Mouse (Mus musculus) heart, adult 8-10 months (tissue): ENCODE measurements around the gene Tlr4. TPM values are rescaled to one million over a fixed set of nuclear protein-coding genes. Genes with fewer than 3 reads are reported as not detected.

Source experiments
- DNase-seq: peaks from one replicate; pipeline ENCODE4 v3.0.0; 2022; ENCODE audit warnings: low spot score
- total RNA-seq, 4 experiments: library from RNA; stranded (reverse); gene quantifications; 2 replicates each; pipeline ENCODE4 v1.2.4; 2022

Tlr4 gene
- total RNA-seq, 4 experiments from 2014 or later, result 15.3 to 30.1 (median 20.8) TPM

DNA sequence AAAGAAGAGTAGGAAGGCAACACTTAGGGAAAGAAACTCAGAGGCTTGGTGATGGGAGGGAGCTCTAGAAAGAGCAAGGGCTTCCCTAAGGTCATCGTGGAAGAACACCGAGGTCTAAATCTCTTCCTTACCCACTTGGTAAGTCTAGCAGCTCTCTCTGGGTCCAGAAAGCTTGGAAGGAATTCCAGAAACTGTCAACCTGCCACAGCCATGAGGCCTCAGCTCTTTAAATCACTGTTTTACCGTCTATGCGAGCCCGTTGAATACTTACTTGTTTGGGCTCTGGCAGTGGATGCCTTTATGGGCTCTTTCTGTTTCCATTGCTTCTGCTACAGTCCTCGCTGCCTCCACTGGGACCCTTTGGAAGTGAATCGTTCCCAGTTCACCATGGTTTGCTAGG, 67.6 kb downstream of the Tlr4 start:
- DNase-seq, result no peak

DNA sequence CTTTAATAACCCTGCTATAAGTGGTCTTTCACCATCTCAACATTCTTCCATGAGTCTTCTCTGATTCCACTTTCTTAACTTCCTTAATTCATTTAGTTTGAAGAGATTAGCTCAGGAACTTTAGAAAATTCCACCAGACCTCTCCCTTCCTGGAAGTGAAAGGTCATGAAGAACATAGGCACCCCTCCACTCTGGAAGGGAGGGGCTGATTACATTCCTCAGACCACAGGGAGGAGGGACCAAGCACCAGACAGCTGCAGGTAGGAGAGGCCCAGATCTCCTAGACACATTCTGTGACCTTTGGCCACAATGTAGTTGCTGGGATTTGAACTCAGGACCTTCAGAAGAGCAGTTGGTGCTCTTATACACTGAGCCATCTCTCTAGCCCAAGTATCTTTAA, 72.7 kb downstream of the Tlr4 start:
- DNase-seq, result no peak

DNA sequence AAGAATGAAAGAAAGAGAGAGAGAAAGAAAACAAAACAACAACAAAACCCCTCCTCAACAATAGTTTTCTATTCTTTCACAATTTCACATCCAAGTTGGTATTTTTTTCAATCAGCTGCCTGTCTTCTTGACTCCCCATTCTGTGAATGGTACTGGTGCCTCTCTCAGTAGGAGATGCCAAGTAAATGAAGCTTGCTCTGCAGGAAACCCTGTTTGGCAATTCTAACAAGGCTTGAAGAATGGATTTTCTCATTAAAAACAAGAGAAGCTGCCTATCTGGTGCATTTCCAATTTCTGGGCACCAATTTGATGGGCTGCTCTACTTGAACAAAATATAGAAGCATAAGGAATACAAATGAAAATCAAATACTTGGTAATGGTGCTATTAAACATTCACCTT, 74.1 kb downstream of the Tlr4 start:
- no peak for DNase-seq

DNA sequence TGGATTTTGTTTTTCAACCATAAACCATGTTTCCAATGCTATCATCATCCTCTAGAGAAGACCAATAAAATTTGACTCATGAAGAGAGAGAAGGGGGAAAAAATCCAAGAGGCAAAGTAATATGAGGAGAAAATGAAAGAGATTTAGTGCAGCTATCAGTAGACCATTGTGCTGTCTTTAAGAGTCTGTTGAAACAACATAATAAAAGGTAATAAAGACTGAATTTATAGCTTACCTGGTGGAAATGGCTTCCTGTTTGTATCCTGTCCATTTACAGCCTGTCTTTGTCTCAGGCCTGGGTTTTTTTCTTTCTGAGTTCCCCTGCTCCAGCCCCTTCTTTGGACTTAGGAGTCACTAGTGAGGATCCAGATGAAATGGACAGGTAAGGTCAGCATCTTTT, 81.0 kb downstream of the Tlr4 start:
- DNase-seq, result no peak

GRCm38 (mm10) chr4:66919630-66920372, 92.4 kb downstream of the Tlr4 start:
- no peak for DNase-seq

GRCm38 (mm10) chr4:66923616-66924276, 96.4 kb downstream of the Tlr4 start:
- no peak for DNase-seq

- no peak for DNase-seq
These were observed 98.7 kb downstream of the Tlr4 start for GRCm38 (mm10) chr4:66926066-66926465.

GRCm38 (mm10) chr4:66927537-66928088, 100.2 kb downstream of the Tlr4 start:
- DNase-seq, result no peak

DNA sequence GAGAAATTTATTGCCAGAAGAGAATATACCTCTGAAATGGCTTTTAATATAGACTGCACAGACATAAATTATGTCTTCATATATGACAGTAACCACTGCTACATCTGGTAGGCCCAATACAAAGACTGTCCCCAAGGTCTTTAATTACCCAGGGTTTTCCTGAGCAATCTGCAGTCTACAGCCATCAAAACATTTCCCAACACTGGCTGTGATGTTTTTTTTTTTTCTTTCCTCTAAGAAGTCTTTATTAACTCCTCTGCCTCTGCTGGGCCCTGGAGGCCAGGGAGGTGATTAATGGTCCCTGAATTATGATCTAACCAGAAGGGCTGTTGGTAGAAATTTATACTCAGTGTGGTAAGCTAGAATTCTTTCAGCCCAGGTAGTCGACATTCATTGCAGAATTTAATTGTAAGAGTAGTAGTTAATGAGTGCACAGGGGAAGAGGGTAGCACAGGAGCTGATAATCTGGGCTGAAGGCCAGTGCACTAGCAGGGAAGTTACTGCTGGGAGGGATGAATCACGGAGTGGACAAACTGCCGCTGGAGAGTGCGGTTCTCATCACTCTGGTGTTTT, 111.2 kb downstream of the Tlr4 start:
- DNase-seq, result no peak

- DNase-seq, result no peak
These were observed 114.5 kb downstream of the Tlr4 start for GRCm38 (mm10) chr4:66941894-66942293.

DNA sequence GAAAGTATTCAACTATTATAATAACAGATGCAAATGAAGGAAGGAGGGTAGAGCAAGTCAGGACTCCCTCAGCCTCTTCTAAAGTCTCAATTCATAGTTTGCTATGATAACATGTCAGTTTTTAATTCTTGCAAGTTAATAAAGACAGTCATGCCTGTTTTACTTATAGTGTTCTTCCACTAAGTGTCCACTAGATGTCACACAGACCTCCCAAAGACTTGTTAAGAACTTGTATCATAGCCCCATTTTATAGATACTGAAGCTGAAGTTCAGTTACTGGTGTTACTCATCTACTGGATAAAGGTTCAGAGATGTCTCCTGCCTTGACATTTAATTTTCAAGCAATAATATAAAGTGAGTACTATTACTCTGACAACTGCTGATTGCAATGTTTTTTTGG, 116.3 kb downstream of the Tlr4 start:
- DNase-seq, result no peak

DNA sequence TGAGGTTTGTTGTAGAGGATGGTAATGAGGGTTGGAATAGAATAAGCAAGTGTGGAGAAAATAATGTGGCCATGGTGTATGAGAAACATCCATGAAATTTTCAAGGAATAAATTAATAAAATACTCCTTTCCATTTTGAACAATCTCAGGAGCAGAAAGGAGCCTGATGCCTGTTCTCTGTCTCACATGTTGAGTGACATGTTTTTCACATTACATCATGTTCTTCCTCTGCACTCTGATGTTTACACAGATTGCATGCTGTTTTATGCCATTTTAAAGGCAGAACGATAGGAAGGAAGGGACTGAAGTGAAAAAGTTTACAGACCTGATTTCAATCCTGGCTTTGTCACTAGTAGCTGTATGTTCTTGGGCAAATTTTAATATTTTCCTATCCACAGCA, 120.3 kb downstream of the Tlr4 start:
- no peak for DNase-seq

DNA sequence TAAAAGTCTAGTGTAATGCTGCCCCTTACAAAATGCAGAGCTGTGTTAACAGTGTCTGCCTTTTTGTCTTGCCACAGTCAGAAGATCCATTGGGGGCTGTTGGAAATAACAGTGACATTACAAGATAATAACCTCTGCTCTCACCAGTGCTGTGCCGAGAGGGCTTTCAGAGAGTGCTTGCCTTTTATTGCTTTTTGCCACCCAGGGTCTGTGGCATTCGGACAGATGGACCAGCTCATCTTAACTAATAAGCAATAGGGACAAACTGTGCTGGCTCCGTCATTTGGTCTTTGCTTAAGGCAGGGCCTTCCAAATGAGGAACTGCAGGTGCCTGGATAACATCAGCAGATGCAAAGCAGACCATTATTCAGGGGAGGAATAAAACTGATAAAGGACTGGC, 147.5 kb downstream of the Tlr4 start:
- DNase-seq, result no peak
